Mouse (Mus musculus) CH12.LX (cell line): ENCODE data around the gene Defb25. TPM values are rescaled to one million over a fixed set of nuclear protein-coding genes. Genes with fewer than 3 reads are reported as not detected.

ENCODE experiments used
- DNase-seq: peaks from one replicate; pipeline ENCODE4 v3.0.0-alpha.2; 2013; ENCODE audit errors: extremely low read depth
- H3K27ac ChIP-seq: 2 replicates; pipeline ENCODE4 v1.5.1; 2012; ENCODE audit warnings: low read depth, mild to moderate bottlenecking, control low read depth, moderate library complexity; ENCODE audit not compliant: insufficient read depth
- H3K27me3 ChIP-seq: replicated peaks from 2 replicates; pipeline ENCODE3; 2012; ENCODE audit warnings: inconsistent platforms
- H3K36me3 ChIP-seq, 2 experiments: replicated peaks in 1 of 2; 2 replicates each; pipeline versions ENCODE3 to v1.6.1; 2012; ENCODE audit warnings: inconsistent platforms in 1 of 2, low read length in 1 of 2, mild to moderate bottlenecking in 1 of 2, mixed read lengths in 1 of 2, moderate library complexity in 1 of 2; ENCODE audit not compliant: control insufficient read depth in 1 of 2, insufficient read depth in 1 of 2
- H3K4me1 ChIP-seq, 2 experiments: 2 replicates each; pipeline ENCODE4 v1.6.1; 2012; ENCODE audit warnings: inconsistent platforms in 1 of 2, moderate library complexity in 1 of 2; ENCODE audit not compliant: insufficient read depth in 2 of 2, control insufficient read depth in 1 of 2
- H3K4me2 ChIP-seq: 2 replicates; pipeline ENCODE4 v1.6.1; 2012; ENCODE audit warnings: low read depth, mild to moderate bottlenecking, control low read depth; ENCODE audit not compliant: poor library complexity, insufficient read depth, severe bottlenecking
- H3K4me3 ChIP-seq, 3 experiments: fragments of 150-350 bp in 1 of 3; sonication (generic) in 1 of 3; replicated peaks in 1 of 3; 2 replicates each; pipeline versions ENCODE3 to v1.5.1; 2011 to 2012; ENCODE audit warnings: low read depth in 2 of 3, low read length in 2 of 3, mild to moderate bottlenecking in 2 of 3, moderate library complexity in 2 of 3, control low read depth in 1 of 3, improper control_type of control experiment in 1 of 3, inconsistent platforms in 1 of 3, mixed read lengths in 1 of 3; ENCODE audit not compliant: poor library complexity in 1 of 3
- H3K79me2 ChIP-seq: replicated peaks from 2 replicates; pipeline ENCODE4 v1.6.1; 2012; ENCODE audit warnings: mild to moderate bottlenecking, moderate library complexity; ENCODE audit not compliant: control insufficient read depth, poor library complexity, insufficient read depth, severe bottlenecking; ENCODE audit errors: extremely low read depth
- H3K9ac ChIP-seq: 2 replicates; pipeline ENCODE4 v1.6.1; 2012; ENCODE audit warnings: low read depth, mild to moderate bottlenecking, control low read depth, moderate library complexity; ENCODE audit not compliant: insufficient read depth
- H3K9me3 ChIP-seq: replicated peaks from 2 replicates; pipeline ENCODE3; 2012; ENCODE audit warnings: low read length, inconsistent platforms, mixed read lengths
- CHD1 ChIP-seq: IDR thresholded peaks from 2 replicates; pipeline ENCODE4 v1.6.1; 2012; ENCODE audit warnings: low read depth, low read length, improper control_type of control experiment, inconsistent platforms
- CTCF ChIP-seq, 2 experiments: IDR thresholded peaks in 1 of 2; conservative IDR thresholded peaks in 1 of 2; 2 replicates each; pipeline ENCODE4 v1.5.1; 2011 to 2012; ENCODE audit warnings: low read depth in 2 of 2, low read length in 2 of 2, improper control_type of control experiment in 1 of 2, inconsistent platforms in 1 of 2, mild to moderate bottlenecking in 1 of 2, moderate library complexity in 1 of 2
- EP300 ChIP-seq: IDR thresholded peaks from 2 replicates; pipeline ENCODE4 v1.6.1; 2011; ENCODE audit warnings: low read length, improper control_type of control experiment
- GABPA ChIP-seq: IDR thresholded peaks from 2 replicates; pipeline ENCODE4 v1.6.1; 2012; ENCODE audit warnings: low read depth, low read length, improper control_type of control experiment, inconsistent platforms; ENCODE audit not compliant: insufficient replicate concordance
- IRF4 ChIP-seq: IDR thresholded peaks from 2 replicates; pipeline ENCODE4 v1.6.1; 2014; ENCODE audit warnings: low read depth, mild to moderate bottlenecking, inconsistent platforms, low read length, improper control_type of control experiment
- JUND ChIP-seq: conservative IDR thresholded peaks from 2 replicates; pipeline ENCODE4 v1.6.1; 2011; ENCODE audit warnings: low read depth, low read length, improper control_type of control experiment
- MAFK ChIP-seq: IDR thresholded peaks from 2 replicates; pipeline ENCODE4 v1.6.1; 2011; ENCODE audit warnings: low read length, improper control_type of control experiment; ENCODE audit not compliant: insufficient replicate concordance
- MAX ChIP-seq: IDR thresholded peaks from 2 replicates; pipeline ENCODE4 v1.6.1; 2011; ENCODE audit warnings: low read length, improper control_type of control experiment
- MEF2A ChIP-seq: IDR thresholded peaks from 2 replicates; pipeline ENCODE4 v1.6.1; 2014; ENCODE audit warnings: low read depth, mild to moderate bottlenecking, inconsistent platforms, low read length, improper control_type of control experiment, borderline replicate concordance
- MXI1 ChIP-seq: IDR thresholded peaks from 2 replicates; pipeline ENCODE4 v1.6.1; 2011; ENCODE audit warnings: mild to moderate bottlenecking, low read depth, low read length, improper control_type of control experiment
- NELFE ChIP-seq: IDR thresholded peaks from 2 replicates; pipeline ENCODE4 v1.6.1; 2011; ENCODE audit warnings: low read depth, low read length, improper control_type of control experiment
- PAX5 ChIP-seq: IDR thresholded peaks from 2 replicates; pipeline ENCODE4 v1.6.1; 2012; ENCODE audit warnings: low read length, inconsistent platforms, mixed read lengths
- POLR2AphosphoS2 ChIP-seq: IDR thresholded peaks from 2 replicates; pipeline ENCODE4 v1.6.1; 2011; ENCODE audit warnings: low read depth, low read length, improper control_type of control experiment
- RAD21 ChIP-seq: IDR thresholded peaks from 2 replicates; pipeline ENCODE4 v1.6.1; 2011; ENCODE audit warnings: low read depth, mild to moderate bottlenecking, low read length, improper control_type of control experiment, moderate library complexity
- SMC3 ChIP-seq: IDR thresholded peaks from 2 replicates; pipeline ENCODE4 v1.6.1; 2011; ENCODE audit warnings: low read depth, low read length, improper control_type of control experiment
- TBP ChIP-seq: conservative IDR thresholded peaks from 2 replicates; pipeline ENCODE4 v1.6.1; 2011; ENCODE audit warnings: low read depth, low read length, improper control_type of control experiment
- TCF12 ChIP-seq: IDR thresholded peaks from 2 replicates; pipeline ENCODE4 v1.6.1; 2014; ENCODE audit warnings: low read depth, mild to moderate bottlenecking, inconsistent platforms, low read length, improper control_type of control experiment
- UBTF ChIP-seq: IDR thresholded peaks from 2 replicates; pipeline ENCODE4 v1.6.1; 2012; ENCODE audit warnings: low read depth, mild to moderate bottlenecking, inconsistent platforms, low read length, improper control_type of control experiment, moderate library complexity
- USF1 ChIP-seq: IDR thresholded peaks from 2 replicates; pipeline ENCODE4 v1.6.1; 2014; ENCODE audit warnings: low read depth, mild to moderate bottlenecking, inconsistent platforms, low read length, improper control_type of control experiment
- ZKSCAN1 ChIP-seq: IDR thresholded peaks from 2 replicates; pipeline ENCODE4 v1.6.1; 2012; ENCODE audit warnings: low read depth, inconsistent platforms, low read length, improper control_type of control experiment, borderline replicate concordance
- dilution Hi-C: fragments of 300-500 bp; cut with MboI; formaldehyde crosslinking; loops from 2 replicates; pipeline ENCODE4 v1.14.3; 2020; ENCODE audit warnings: low sequenced_read_pairs; ENCODE audit not compliant: extremely low pct_unique_long_range_greater_than_20kb, extremely low pct_ligation_motif_present
- in situ Hi-C: fragments of 300-500 bp; cut with MboI; formaldehyde crosslinking; loops from 3 replicates; pipeline ENCODE4 v1.14.3; 2019; ENCODE audit warnings: low sequenced_read_pairs, low pct_ligation_motif_present, low pct_unique_long_range_greater_than_20kb, mixed read lengths
- polyA plus RNA-seq: library from polyadenylated mRNA; unstranded; fragments of >175 nt; gene quantifications from 2 replicates; pipeline ENCODE4 v1.2.1, GENCODE M21; 2012; ENCODE audit warnings: low read depth; ENCODE audit not compliant: insufficient read length
- total RNA-seq, 2 experiments: library from RNA; depleted of rRNA; stranded (reverse); fragments of 300-350 nt in 1 of 2; fragments of >200 nt in 1 of 2; gene quantifications; 2 replicates each; pipeline ENCODE4 v1.2.3; 2012 to 2014

Gene Defb25
- total and polyA plus RNA-seq, 3 experiments, result 1.8 TPM; not detected in 2

GRCm38 (mm10) chr2:152601275-152601960 lies 21.4 kb downstream of the Defb25 start:
- Histone ChIP-seq H3K9me3 (peaks cover 9% of the 10 kb centered on the region), H3K27me3 (peaks cover 7% of the 10 kb centered on the region), H3K9ac (no peak overlapping the region), H3K4me2 (no peak overlapping the region), H3K36me3 (no peaks in the 10 kb centered on the region), H3K27ac (no peak overlapping the region), H3K79me2 (no peaks in the 10 kb centered on the region), H3K4me1 (peaks cover 3 to 9% of the 10 kb centered on the region in 2 experiments; a peak in 2 of 4 replicates)
- dilution Hi-C loops (no loop called here), in situ Hi-C loops (no loop called here)
- no peak for DNase-seq
- TF ChIP-seq CTCF (conservative IDR thresholded peaks at IDR 0.05 in 1 of 2, IDR thresholded peaks at IDR 0.05 in 1 of 2; ENCODE audit: low read depth in 2 of 2, low read length in 2 of 2) (0 out of 4 replicates have a peak, but pooled peaks have one; percentile 22 to 30), TCF12 (no peak)
- TF ChIP-seq, all 38 proteins: peak for 1
- H3K4me3 ChIP-seq, result no peak overlapping the region

- dilution Hi-C loops (no loop called here), in situ Hi-C loops (no loop called here)
- TF ChIP-seq GABPA, result no peak
- no peak for TF ChIP-seq TBP
- no peak for TF ChIP-seq MXI1
- TF ChIP-seq PAX5, result no peak
- no peak for TF ChIP-seq USF1
- TF ChIP-seq MAX, result no peak
- TF ChIP-seq EP300, result no peak
- TF ChIP-seq MAFK, result no peak
- no peak for TF ChIP-seq RAD21
- TF ChIP-seq CHD1, result no peak
- TF ChIP-seq IRF4, result no peak
- TF ChIP-seq SMC3, result no peak
- no peak for TF ChIP-seq UBTF
- TF ChIP-seq ZKSCAN1, result no peak
- no peak for TF ChIP-seq NELFE
- no peak for TF ChIP-seq POLR2AphosphoS2
- TF ChIP-seq TCF12, result no peak
- TF ChIP-seq CTCF (conservative IDR thresholded peaks at IDR 0.05 in 1 of 2, IDR thresholded peaks at IDR 0.05 in 1 of 2; ENCODE audit: low read depth in 2 of 2, low read length in 2 of 2), result no peak
- no peak for TF ChIP-seq JUND
- no peak for TF ChIP-seq MEF2A
- H3K4me1 ChIP-seq, result peaks cover 3 to 7% of the 10 kb centered on the region in 2 experiments; a peak in 2 of 4 replicates
- DNase-seq, result no peak
- H3K27me3 ChIP-seq, result peaks cover 6% of the 10 kb centered on the region
- no peak overlapping the region for H3K4me2 ChIP-seq
- H3K27ac ChIP-seq, result no peak overlapping the region
- no peak overlapping the region for H3K9ac ChIP-seq
- H3K36me3 ChIP-seq, result no peaks in the 10 kb centered on the region
- no peak overlapping the region for H3K4me3 ChIP-seq
- H3K9me3 ChIP-seq, result peaks cover 9% of the 10 kb centered on the region
- H3K79me2 ChIP-seq, result no peaks in the 10 kb centered on the region
Observed at GRCm38 (mm10) chr2:152600076-152600475, 22.8 kb downstream of the Defb25 start.
